Mouse (Mus musculus) stomach, embryonic 14.5 days (tissue): ENCODE results near the gene Arhgap8. TPM values are rescaled to one million over a fixed set of nuclear protein-coding genes. Genes with fewer than 3 reads are reported as not detected.

ENCODE experiments used
- ATAC-seq: fragments of 200-750 bp; cut with Nextera tagmentation; 2 replicates; pipeline ENCODE4 v1.8.0; 2017; ENCODE audit warnings: low read depth, moderate TSS enrichment; ENCODE audit not compliant: insufficient number of reproducible peaks, insufficient read depth, low FRiP score
- H3K27ac ChIP-seq: fragments of 300-500 bp; sonication (generic); 2 replicates; pipeline ENCODE4 v1.5.1; 2014; ENCODE audit warnings: mild to moderate bottlenecking, low read length, moderate library complexity, mixed read lengths
- H3K27me3 ChIP-seq: fragments of 300-500 bp; sonication (generic); 2 replicates; pipeline ENCODE4 v1.6.1; 2014; ENCODE audit warnings: low read length, control low read depth, mixed read lengths; ENCODE audit not compliant: control insufficient read depth, insufficient read depth
- H3K36me3 ChIP-seq: fragments of 300-500 bp; sonication (generic); 2 replicates; pipeline ENCODE4 v1.6.1; 2014; ENCODE audit warnings: mild to moderate bottlenecking, control low read depth, low read length, moderate library complexity, mixed read lengths; ENCODE audit not compliant: control insufficient read depth, insufficient read depth
- H3K4me1 ChIP-seq: fragments of 300-500 bp; sonication (generic); 2 replicates; pipeline ENCODE4 v1.6.1; 2014; ENCODE audit warnings: low read length, control low read depth, mixed read lengths; ENCODE audit not compliant: control insufficient read depth, insufficient read depth
- H3K4me2 ChIP-seq: fragments of 300-500 bp; sonication (generic); replicated peaks from 2 replicates; pipeline ENCODE4 v1.6.1; 2014; ENCODE audit warnings: low read depth, low read length, control low read depth
- H3K4me3 ChIP-seq: fragments of 300-500 bp; sonication (generic); 2 replicates; pipeline ENCODE4 v1.5.1; 2014; ENCODE audit warnings: low read depth, low read length, control low read depth
- H3K9ac ChIP-seq: fragments of 300-500 bp; sonication (generic); replicated peaks from 2 replicates; pipeline ENCODE4 v1.6.1; 2014; ENCODE audit warnings: low read depth, mild to moderate bottlenecking, control low read depth, low read length, moderate library complexity, mixed read lengths
- H3K9me3 ChIP-seq: fragments of 300-500 bp; sonication (generic); 2 replicates; pipeline ENCODE4 v1.6.1; 2016; ENCODE audit warnings: low read depth, low read length, control low read depth; ENCODE audit not compliant: control insufficient read depth
- WGBS: fragments of 180-500 bp; shearing (Covaris S2); extraction: QIAGEN DNeasy Blood & Tissue Kit; methylation state at CpG from one replicate; pipeline ENCODE4 v1.1.7; 2014; 5-methylcytosine and 5-hydroxymethylcytosine counted together
- polyA plus RNA-seq: library from polyadenylated mRNA; unstranded; fragments of >200 nt; fragmentation: Nextera tagmentation; extraction: Ambion mirVana; gene quantifications from 2 replicates; pipeline ENCODE4 v1.2.1, GENCODE M21; 2014

Gene Arhgap8
- polyA plus RNA-seq, 1 experiment from 2014 or later = 14.2 TPM

- ATAC-seq = no peak
Measured at GRCm38 (mm10) chr15:84732425-84732749, 12.5 kb downstream of the Arhgap8 start.

GRCm38 (mm10) chr15:84736346-84736993 lies 16.6 kb downstream of the Arhgap8 start:
- ATAC-seq = no peak
- no peak overlapping the region for H3K9ac ChIP-seq
- H3K4me3 ChIP-seq = no peak overlapping the region
- H3K9me3 ChIP-seq = no peaks in the 10 kb centered on the region
- no peak overlapping the region for H3K4me2 ChIP-seq
- no peaks in the 10 kb centered on the region for H3K4me1 ChIP-seq
- no peaks in the 10 kb centered on the region for H3K27me3 ChIP-seq
- H3K36me3 ChIP-seq = no peaks in the 10 kb centered on the region; the same call in 1 of the 2 replicates
- 67% methylated on average over 11 of the region's 11 CpGs for WGBS
- H3K27ac ChIP-seq = no peak overlapping the region

More at GRCm38 (mm10) chr15:84732425-84732749, 12.5 kb downstream of the Arhgap8 start:
- Histone ChIP-seq H3K9ac (no peak overlapping the region), H3K4me3 (no peak overlapping the region), H3K4me1 (peaks cover 9% of the 10 kb centered on the region), H3K36me3 (no peaks in the 10 kb centered on the region), H3K4me2 (no peak overlapping the region), H3K27ac (no peak overlapping the region), H3K27me3 (no peaks in the 10 kb centered on the region), H3K9me3 (no peaks in the 10 kb centered on the region)
- WGBS = 66% methylated on average over 4 of the region's 4 CpGs

- Histone ChIP-seq H3K4me1 (no peaks in the 10 kb centered on the region), H3K9me3 (no peaks in the 10 kb centered on the region), H3K4me3 (no peak overlapping the region), H3K9ac (no peak overlapping the region), H3K27me3 (no peaks in the 10 kb centered on the region), H3K4me2 (no peak overlapping the region), H3K36me3 (no peaks in the 10 kb centered on the region; the same call in 1 of the 2 replicates), H3K27ac (no peak overlapping the region)
- no peak for ATAC-seq
- 62% methylated on average over 2 of the region's 4 CpGs for WGBS
Measured at GRCm38 (mm10) chr15:84736994-84737346, 17.1 kb downstream of the Arhgap8 start.

- H3K4me3 ChIP-seq = no peak overlapping the region
- WGBS = 93% methylated on average over 7 of the region's 7 CpGs
- ATAC-seq = no peak
- H3K36me3 ChIP-seq = no peaks in the 10 kb centered on the region; the same call in 1 of the 2 replicates
- no peak overlapping the region for H3K9ac ChIP-seq
- no peaks in the 10 kb centered on the region for H3K4me1 ChIP-seq
- H3K9me3 ChIP-seq = no peaks in the 10 kb centered on the region
- H3K27me3 ChIP-seq = no peaks in the 10 kb centered on the region
- H3K4me2 ChIP-seq = no peak overlapping the region
- no peak overlapping the region for H3K27ac ChIP-seq
Measured at GRCm38 (mm10) chr15:84738246-84738645, 18.4 kb downstream of the Arhgap8 start.

- no peak for ATAC-seq
- no peak overlapping the region for H3K27ac ChIP-seq
- no peaks in the 10 kb centered on the region for H3K27me3 ChIP-seq
- H3K4me1 ChIP-seq = no peaks in the 10 kb centered on the region
- H3K4me2 ChIP-seq = no peak overlapping the region
- H3K4me3 ChIP-seq = no peak overlapping the region
- no peaks in the 10 kb centered on the region for H3K9me3 ChIP-seq
- no peak overlapping the region for H3K9ac ChIP-seq
- 62% methylated on average over 3 of the region's 3 CpGs for WGBS
- H3K36me3 ChIP-seq = no peaks in the 10 kb centered on the region; the same call in 1 of the 2 replicates
Measured at GRCm38 (mm10) chr15:84741573-84741972, 21.7 kb downstream of the Arhgap8 start.

GRCm38 (mm10) chr15:84743347-84743746 lies 23.5 kb downstream of the Arhgap8 start:
- Histone ChIP-seq H3K4me3 (no peak overlapping the region), H3K27ac (no peak overlapping the region), H3K27me3 (no peaks in the 10 kb centered on the region), H3K36me3 (no peaks in the 10 kb centered on the region; the same call in 1 of the 2 replicates), H3K4me1 (no peaks in the 10 kb centered on the region), H3K4me2 (no peak overlapping the region), H3K9ac (no peak overlapping the region), H3K9me3 (no peaks in the 10 kb centered on the region)
- 17% methylated on average over 3 of the region's 3 CpGs for whole genome bisulfite sequencing
- no peak for ATAC-seq

GRCm38 (mm10) chr15:84744308-84744707 lies 24.5 kb downstream of the Arhgap8 start:
- no peaks in the 10 kb centered on the region for H3K9me3 ChIP-seq
- no peak overlapping the region for H3K27ac ChIP-seq
- no peak overlapping the region for H3K4me3 ChIP-seq
- H3K27me3 ChIP-seq = no peaks in the 10 kb centered on the region
- WGBS = 8% methylated on average over 2 of the region's 2 CpGs
- ATAC-seq = no peak
- H3K9ac ChIP-seq = no peak overlapping the region
- no peak overlapping the region for H3K4me2 ChIP-seq
- H3K4me1 ChIP-seq = no peaks in the 10 kb centered on the region
- no peaks in the 10 kb centered on the region; the same call in 1 of the 2 replicates for H3K36me3 ChIP-seq

- H3K9ac ChIP-seq = no peak overlapping the region
- H3K4me1 ChIP-seq = no peaks in the 10 kb centered on the region
- H3K9me3 ChIP-seq = no peaks in the 10 kb centered on the region
- ATAC-seq = no peak
- no peak overlapping the region for H3K4me3 ChIP-seq
- H3K27me3 ChIP-seq = no peaks in the 10 kb centered on the region
- no peak overlapping the region for H3K4me2 ChIP-seq
- no peaks in the 10 kb centered on the region for H3K36me3 ChIP-seq
- WGBS = 84% methylated on average over 4 of the region's 4 CpGs
- H3K27ac ChIP-seq = no peak overlapping the region
Measured at GRCm38 (mm10) chr15:84745831-84746230, 26.0 kb downstream of the Arhgap8 start.

GRCm38 (mm10) chr15:84754987-84755386 lies 35.1 kb downstream of the Arhgap8 start:
- Histone ChIP-seq H3K9ac (no peak overlapping the region), H3K4me3 (no peak overlapping the region), H3K9me3 (no peaks in the 10 kb centered on the region), H3K27me3 (no peaks in the 10 kb centered on the region), H3K4me1 (peaks cover 5% of the 10 kb centered on the region; the same call in 1 of the 2 replicates), H3K4me2 (no peak overlapping the region), H3K36me3 (no peaks in the 10 kb centered on the region), H3K27ac (no peak overlapping the region)
- ATAC-seq = peak; percentile 72; the same call in 1 of the 2 replicates
- 21% methylated on average over 3 of the region's 3 CpGs for WGBS
